Mouse (Mus musculus) CH12.LX (cell line): ENCODE results near the gene Dusp2. TPM values are rescaled to one million over a fixed set of nuclear protein-coding genes. Genes with fewer than 3 reads are reported as not detected.

Source experiments
- DNase-seq: peaks from one replicate; pipeline ENCODE4 v3.0.0-alpha.2; 2013; ENCODE audit errors: extremely low read depth
- H3K27ac ChIP-seq: 2 replicates; pipeline ENCODE4 v1.5.1; 2012; ENCODE audit warnings: low read depth, mild to moderate bottlenecking, control low read depth, moderate library complexity; ENCODE audit not compliant: insufficient read depth
- H3K27me3 ChIP-seq: replicated peaks from 2 replicates; pipeline ENCODE3; 2012; ENCODE audit warnings: inconsistent platforms
- H3K36me3 ChIP-seq, 2 experiments: replicated peaks in 1 of 2; 2 replicates each; pipeline versions ENCODE3 to v1.6.1; 2012; ENCODE audit warnings: inconsistent platforms in 1 of 2, low read length in 1 of 2, mild to moderate bottlenecking in 1 of 2, mixed read lengths in 1 of 2, moderate library complexity in 1 of 2; ENCODE audit not compliant: control insufficient read depth in 1 of 2, insufficient read depth in 1 of 2
- H3K4me1 ChIP-seq, 2 experiments: 2 replicates each; pipeline ENCODE4 v1.6.1; 2012; ENCODE audit warnings: inconsistent platforms in 1 of 2, moderate library complexity in 1 of 2; ENCODE audit not compliant: insufficient read depth in 2 of 2, control insufficient read depth in 1 of 2
- H3K4me2 ChIP-seq: 2 replicates; pipeline ENCODE4 v1.6.1; 2012; ENCODE audit warnings: low read depth, mild to moderate bottlenecking, control low read depth; ENCODE audit not compliant: poor library complexity, insufficient read depth, severe bottlenecking
- H3K4me3 ChIP-seq, 3 experiments: fragments of 150-350 bp in 1 of 3; sonication (generic) in 1 of 3; replicated peaks in 1 of 3; 2 replicates each; pipeline versions ENCODE3 to v1.5.1; 2011 to 2012; ENCODE audit warnings: low read depth in 2 of 3, low read length in 2 of 3, mild to moderate bottlenecking in 2 of 3, moderate library complexity in 2 of 3, control low read depth in 1 of 3, improper control_type of control experiment in 1 of 3, inconsistent platforms in 1 of 3, mixed read lengths in 1 of 3; ENCODE audit not compliant: poor library complexity in 1 of 3
- H3K79me2 ChIP-seq: replicated peaks from 2 replicates; pipeline ENCODE4 v1.6.1; 2012; ENCODE audit warnings: mild to moderate bottlenecking, moderate library complexity; ENCODE audit not compliant: control insufficient read depth, poor library complexity, insufficient read depth, severe bottlenecking; ENCODE audit errors: extremely low read depth
- H3K9ac ChIP-seq: 2 replicates; pipeline ENCODE4 v1.6.1; 2012; ENCODE audit warnings: low read depth, mild to moderate bottlenecking, control low read depth, moderate library complexity; ENCODE audit not compliant: insufficient read depth
- H3K9me3 ChIP-seq: replicated peaks from 2 replicates; pipeline ENCODE3; 2012; ENCODE audit warnings: low read length, inconsistent platforms, mixed read lengths
- CTCF ChIP-seq, 2 experiments: IDR thresholded peaks in 1 of 2; conservative IDR thresholded peaks in 1 of 2; 2 replicates each; pipeline ENCODE4 v1.5.1; 2011 to 2012; ENCODE audit warnings: low read depth in 2 of 2, low read length in 2 of 2, improper control_type of control experiment in 1 of 2, inconsistent platforms in 1 of 2, mild to moderate bottlenecking in 1 of 2, moderate library complexity in 1 of 2
- E2F4 ChIP-seq: IDR thresholded peaks from 2 replicates; pipeline ENCODE4 v1.6.1; 2011; ENCODE audit warnings: low read depth, low read length, improper control_type of control experiment; ENCODE audit not compliant: insufficient replicate concordance
- ELF1 ChIP-seq: IDR thresholded peaks from 2 replicates; pipeline ENCODE4 v1.6.1; 2014; ENCODE audit warnings: low read depth, mild to moderate bottlenecking, inconsistent platforms, low read length, improper control_type of control experiment
- ETS1 ChIP-seq: conservative IDR thresholded peaks from 2 replicates; pipeline ENCODE4 v1.6.1; 2012; ENCODE audit warnings: low read depth, mild to moderate bottlenecking, inconsistent platforms, low read length, improper control_type of control experiment, moderate library complexity
- GABPA ChIP-seq: IDR thresholded peaks from 2 replicates; pipeline ENCODE4 v1.6.1; 2012; ENCODE audit warnings: low read depth, low read length, improper control_type of control experiment, inconsistent platforms; ENCODE audit not compliant: insufficient replicate concordance
- IRF4 ChIP-seq: IDR thresholded peaks from 2 replicates; pipeline ENCODE4 v1.6.1; 2014; ENCODE audit warnings: low read depth, mild to moderate bottlenecking, inconsistent platforms, low read length, improper control_type of control experiment
- JUND ChIP-seq: conservative IDR thresholded peaks from 2 replicates; pipeline ENCODE4 v1.6.1; 2011; ENCODE audit warnings: low read depth, low read length, improper control_type of control experiment
- MAX ChIP-seq: IDR thresholded peaks from 2 replicates; pipeline ENCODE4 v1.6.1; 2011; ENCODE audit warnings: low read length, improper control_type of control experiment
- MAZ ChIP-seq: IDR thresholded peaks from 2 replicates; pipeline ENCODE4 v1.6.1; 2012; ENCODE audit warnings: low read depth, mild to moderate bottlenecking, inconsistent platforms, low read length, improper control_type of control experiment, moderate library complexity
- MEF2A ChIP-seq: IDR thresholded peaks from 2 replicates; pipeline ENCODE4 v1.6.1; 2014; ENCODE audit warnings: low read depth, mild to moderate bottlenecking, inconsistent platforms, low read length, improper control_type of control experiment, borderline replicate concordance
- MXI1 ChIP-seq: IDR thresholded peaks from 2 replicates; pipeline ENCODE4 v1.6.1; 2011; ENCODE audit warnings: mild to moderate bottlenecking, low read depth, low read length, improper control_type of control experiment
- MYC ChIP-seq: IDR thresholded peaks from 2 replicates; pipeline ENCODE4 v1.6.1; 2011; ENCODE audit warnings: low read depth, mild to moderate bottlenecking, improper control_type of control experiment, low read length
- NELFE ChIP-seq: IDR thresholded peaks from 2 replicates; pipeline ENCODE4 v1.6.1; 2011; ENCODE audit warnings: low read depth, low read length, improper control_type of control experiment
- POLR2A ChIP-seq: IDR thresholded peaks from 2 replicates; pipeline ENCODE4 v1.6.1; 2011; ENCODE audit warnings: low read depth, mild to moderate bottlenecking, improper control_type of control experiment, low read length
- RAD21 ChIP-seq: IDR thresholded peaks from 2 replicates; pipeline ENCODE4 v1.6.1; 2011; ENCODE audit warnings: low read depth, mild to moderate bottlenecking, low read length, improper control_type of control experiment, moderate library complexity
- RCOR1 ChIP-seq: conservative IDR thresholded peaks from 2 replicates; pipeline ENCODE4 v1.6.1; 2012; ENCODE audit warnings: low read depth, mild to moderate bottlenecking, inconsistent platforms, low read length, improper control_type of control experiment
- SIN3A ChIP-seq: IDR thresholded peaks from 2 replicates; pipeline ENCODE4 v1.6.1; 2012; ENCODE audit warnings: low read length, improper control_type of control experiment, inconsistent platforms
- SMC3 ChIP-seq: IDR thresholded peaks from 2 replicates; pipeline ENCODE4 v1.6.1; 2011; ENCODE audit warnings: low read depth, low read length, improper control_type of control experiment
- TBP ChIP-seq: conservative IDR thresholded peaks from 2 replicates; pipeline ENCODE4 v1.6.1; 2011; ENCODE audit warnings: low read depth, low read length, improper control_type of control experiment
- TCF12 ChIP-seq: IDR thresholded peaks from 2 replicates; pipeline ENCODE4 v1.6.1; 2014; ENCODE audit warnings: low read depth, mild to moderate bottlenecking, inconsistent platforms, low read length, improper control_type of control experiment
- UBTF ChIP-seq: IDR thresholded peaks from 2 replicates; pipeline ENCODE4 v1.6.1; 2012; ENCODE audit warnings: low read depth, mild to moderate bottlenecking, inconsistent platforms, low read length, improper control_type of control experiment, moderate library complexity
- USF1 ChIP-seq: IDR thresholded peaks from 2 replicates; pipeline ENCODE4 v1.6.1; 2014; ENCODE audit warnings: low read depth, mild to moderate bottlenecking, inconsistent platforms, low read length, improper control_type of control experiment
- USF2 ChIP-seq: conservative IDR thresholded peaks from 2 replicates; pipeline ENCODE4 v1.6.1; 2011; ENCODE audit warnings: low read depth, low read length, improper control_type of control experiment
- ZC3H11A ChIP-seq: IDR thresholded peaks from 2 replicates; pipeline ENCODE4 v1.6.1; 2012; ENCODE audit warnings: low read depth, mild to moderate bottlenecking, inconsistent platforms, low read length, improper control_type of control experiment
- ZMIZ1 ChIP-seq: IDR thresholded peaks from 2 replicates; pipeline ENCODE4 v1.6.1; 2012; ENCODE audit warnings: low read depth, mild to moderate bottlenecking, inconsistent platforms, low read length, improper control_type of control experiment
- ZNF384 ChIP-seq: IDR thresholded peaks from 2 replicates; pipeline ENCODE4 v1.6.1; 2012; ENCODE audit warnings: low read depth, low read length, improper control_type of control experiment, inconsistent platforms
- dilution Hi-C: fragments of 300-500 bp; cut with MboI; formaldehyde crosslinking; loops from 2 replicates; pipeline ENCODE4 v1.14.3; 2020; ENCODE audit warnings: low sequenced_read_pairs; ENCODE audit not compliant: extremely low pct_unique_long_range_greater_than_20kb, extremely low pct_ligation_motif_present
- in situ Hi-C: fragments of 300-500 bp; cut with MboI; formaldehyde crosslinking; loops from 3 replicates; pipeline ENCODE4 v1.14.3; 2019; ENCODE audit warnings: low sequenced_read_pairs, low pct_ligation_motif_present, low pct_unique_long_range_greater_than_20kb, mixed read lengths
- polyA plus RNA-seq: library from polyadenylated mRNA; unstranded; fragments of >175 nt; gene quantifications from 2 replicates; pipeline ENCODE4 v1.2.1, GENCODE M21; 2012; ENCODE audit warnings: low read depth; ENCODE audit not compliant: insufficient read length
- total RNA-seq, 2 experiments: library from RNA; depleted of rRNA; stranded (reverse); fragments of 300-350 nt in 1 of 2; fragments of >200 nt in 1 of 2; gene quantifications; 2 replicates each; pipeline ENCODE4 v1.2.3; 2012 to 2014

Dusp2 gene
- total and polyA plus RNA-seq, 3 experiments = 57.8 to 107 (median 81.5) TPM

GRCm38 (mm10) chr2:127304609-127305210 lies 31.2 kb upstream of the Dusp2 start:
- H3K79me2 ChIP-seq = no peaks in the 10 kb centered on the region
- dilution Hi-C loops (no loop called here), in situ Hi-C loops (loop anchor here (5.0 kb wide), 1 partner anchor 38 kb away; no protein-coding TSS in a partner anchor)
- no peak overlapping the region for H3K4me3 ChIP-seq
- no peak for DNase-seq
- peaks cover 8 to 42% of the 10 kb centered on the region in 2 experiments for H3K4me1 ChIP-seq
- H3K36me3 ChIP-seq = peaks cover 3 to 14% of the 10 kb centered on the region in 2 experiments
- TF ChIP-seq JUND (no peak), MEF2A (no peak), GABPA (no peak), ETS1 (no peak), USF1 (no peak), CTCF (conservative IDR thresholded peaks at IDR 0.05 in 1 of 2, IDR thresholded peaks at IDR 0.05 in 1 of 2; ENCODE audit: low read depth in 2 of 2, low read length in 2 of 2) (no peak), MAZ (no peak), IRF4 (no peak), ZC3H11A (no peak), RCOR1 (no peak), RAD21 (no peak), ZNF384 (no peak), ZMIZ1 (no peak), USF2 (no peak), E2F4 (no peak), SIN3A (no peak), UBTF (no peak)
- no peaks in the 10 kb centered on the region for H3K9me3 ChIP-seq
- no peak overlapping the region for H3K27ac ChIP-seq
- no peak overlapping the region for H3K9ac ChIP-seq
- H3K27me3 ChIP-seq = no peaks in the 10 kb centered on the region
- no peak overlapping the region for H3K4me2 ChIP-seq

- in situ Hi-C loops = loop anchor here (5.0 kb wide), 1 partner anchor 36 kb away; no protein-coding TSS in a partner anchor
- Histone ChIP-seq H3K27ac (no peak overlapping the region), H3K4me3 (no peak overlapping the region), H3K79me2 (no peaks in the 10 kb centered on the region), H3K9ac (no peak overlapping the region), H3K4me2 (no peak overlapping the region), H3K27me3 (no peaks in the 10 kb centered on the region), H3K36me3 (peaks cover 0 to 3% of the 10 kb centered on the region in 2 experiments), H3K9me3 (no peaks in the 10 kb centered on the region), H3K4me1 (peaks cover 17 to 48% of the 10 kb centered on the region in 2 experiments)
- peak; percentile 57 for TF ChIP-seq MAX
- TF ChIP-seq RAD21 = peak; percentile 54
- peak; percentile 86 for TF ChIP-seq MYC
- peak; percentile 61 for TF ChIP-seq ZNF384
- TF ChIP-seq ELF1 = no peak
- TF ChIP-seq MEF2A = no peak
- no peak for TF ChIP-seq TCF12
- peak; percentile 81 for TF ChIP-seq SMC3
- TF ChIP-seq GABPA = no peak
- TF ChIP-seq USF1 = no peak
- peak; percentile 45; the same call in 1 of the 2 replicates for TF ChIP-seq NELFE
- peak; percentile 14 to 96; a peak in 2 of 4 replicates for TF ChIP-seq CTCF (conservative IDR thresholded peaks at IDR 0.05 in 1 of 2, IDR thresholded peaks at IDR 0.05 in 1 of 2; ENCODE audit: low read depth in 2 of 2, low read length in 2 of 2)
- TF ChIP-seq MXI1 = no peak
- TF ChIP-seq SIN3A = peak; percentile 37; the same call in 1 of the 2 replicates
- TF ChIP-seq USF2 = no peak
- TF ChIP-seq TBP = peak; percentile 51; the same call in 1 of the 2 replicates
- no peak for TF ChIP-seq POLR2A
- TF ChIP-seq ZC3H11A = peak; percentile 42; the same call in 1 of the 2 replicates
- dilution Hi-C loops = no loop called here
- DNase-seq = peak; percentile 60
Observed at GRCm38 (mm10) chr2:127306123-127306522, 29.8 kb upstream of the Dusp2 start.
